Mouse (Mus musculus) gastrocnemius, postnatal 36 days (tissue): Measurements from ENCODE around the gene Esrrg. TPM values are rescaled to one million over a fixed set of nuclear protein-coding genes. Genes with fewer than 3 reads are reported as not detected.

Experiments used
- DNase-seq, 2 experiments: peaks; one replicate each; pipeline ENCODE4 v3.0.0; 2022
- intact Hi-C: fragments of 180-260 bp; cut with DNase I; formaldehyde crosslinking; loops from one replicate; pipeline ENCODE4 v1.15.1; 2025
- total RNA-seq, 2 experiments: library from RNA; stranded (reverse); gene quantifications; 2 replicates each; pipeline ENCODE4 v1.2.3; 2021

The Esrrg gene
- total RNA-seq, 2 experiments from 2014 or later: 18.5 to 30.4 TPM

DNA sequence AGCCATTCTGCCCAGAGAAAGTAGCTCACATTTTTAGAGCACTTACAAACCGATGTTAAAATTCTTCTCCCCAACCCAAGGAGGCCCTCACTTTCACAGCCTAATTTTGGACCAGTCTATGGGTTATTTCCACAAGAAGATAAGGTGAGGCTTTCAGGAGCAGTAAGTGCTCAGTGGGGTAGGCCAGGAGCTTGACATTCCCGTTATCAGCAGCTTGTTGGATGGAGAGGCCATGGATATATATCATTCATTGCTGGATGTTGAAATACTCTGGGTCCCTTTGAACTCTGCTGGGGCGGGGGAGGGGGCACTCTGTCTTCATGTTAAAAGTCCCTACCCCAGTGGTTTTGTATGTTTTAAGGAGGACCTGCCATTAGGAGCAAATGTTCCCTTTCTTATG, 494.6 kb downstream of the Esrrg start:
- intact Hi-C loops: no loop called here
- DNase-seq: no peak

DNA sequence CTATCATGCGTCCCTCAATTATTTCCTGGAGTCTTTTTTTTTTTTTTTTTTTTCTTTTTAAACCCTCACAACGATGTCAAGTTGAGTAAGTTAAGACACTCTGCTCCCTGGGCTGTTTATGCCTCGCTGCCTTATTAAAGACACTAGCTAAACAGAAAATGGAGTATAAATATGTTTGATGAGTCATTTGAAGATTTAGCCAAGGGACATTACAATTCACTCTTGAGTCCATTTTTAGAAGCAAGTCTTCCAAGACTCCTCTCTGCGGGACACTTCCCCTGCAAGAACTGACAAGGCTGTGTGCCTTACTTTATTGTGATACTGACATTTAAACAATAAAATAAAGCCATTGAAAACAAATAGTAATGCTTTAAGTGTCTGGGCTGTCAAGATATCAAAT, 496.9 kb downstream of the Esrrg start:
- intact Hi-C loops: no loop called here
- no peak for DNase-seq

DNA sequence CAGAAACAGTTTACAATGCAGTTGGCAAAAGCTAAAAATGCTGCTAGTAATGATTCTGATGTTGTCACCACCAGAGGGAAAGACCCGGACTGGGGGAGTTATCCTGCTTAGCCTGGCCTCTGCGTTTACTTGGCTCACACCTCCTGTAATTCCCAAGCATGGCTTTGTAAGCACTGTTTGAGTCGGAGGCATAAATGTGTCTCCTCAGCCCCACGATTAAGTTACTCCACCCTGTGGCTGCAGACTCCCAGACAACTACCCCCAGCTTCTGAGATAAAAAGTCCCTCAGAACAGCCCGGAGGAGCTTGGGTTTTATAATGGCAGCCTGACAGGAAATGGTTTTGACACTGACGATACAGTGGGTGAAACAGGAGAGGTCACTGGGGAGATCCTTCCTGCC, 499.4 kb downstream of the Esrrg start:
- intact Hi-C loops: no loop called here
- no peak for DNase-seq

- DNase-seq: no peak
- intact Hi-C loops: no loop called here
Observed at GRCm38 (mm10) chr1:188111552-188111951, 503.0 kb downstream of the Esrrg start.

DNA sequence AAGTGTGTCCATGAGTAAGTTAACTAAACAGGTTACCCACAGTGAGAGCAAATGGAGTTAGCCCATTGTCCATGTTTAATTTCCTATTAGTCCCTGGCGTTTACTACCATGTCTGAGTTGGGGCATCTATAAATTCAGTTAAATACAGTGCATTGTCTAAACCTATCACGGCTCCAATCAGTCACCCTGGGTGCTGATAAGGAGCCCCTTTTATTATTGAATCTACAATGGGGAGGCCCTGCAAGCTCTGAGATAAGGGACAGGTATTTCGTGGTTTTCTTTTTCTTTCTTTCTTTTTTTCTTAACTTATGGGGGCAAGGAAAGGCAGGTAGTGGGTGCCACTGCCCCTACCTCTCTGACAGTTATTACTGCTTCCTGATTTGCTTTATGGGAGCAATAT, 504.6 kb downstream of the Esrrg start:
- DNase-seq: no peak
- intact Hi-C loops: no loop called here

DNA sequence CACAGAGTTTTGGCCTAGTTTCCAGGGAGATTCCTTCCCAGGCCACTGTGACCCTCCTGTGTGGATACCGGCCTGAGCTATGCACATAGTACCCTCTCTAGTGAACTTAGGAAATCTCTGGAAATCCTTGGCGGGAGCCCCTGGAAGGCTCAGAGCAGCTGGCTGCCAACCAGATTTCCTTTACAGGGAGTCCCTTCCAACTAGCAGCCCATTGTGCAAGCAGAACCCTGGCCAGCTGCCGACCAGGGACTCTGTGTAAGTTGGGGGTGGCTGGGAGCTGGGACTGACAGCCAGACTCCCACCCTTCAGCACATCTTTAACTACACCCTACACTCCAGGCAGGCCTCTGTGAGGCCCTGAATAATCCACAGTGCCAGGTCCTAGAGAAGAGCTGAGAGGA, 509.5 kb downstream of the Esrrg start:
- intact Hi-C loops: no loop called here
- DNase-seq: peak; percentile 68 to 74

- DNase-seq: no peak
- intact Hi-C loops: no loop called here
Observed at GRCm38 (mm10) chr1:188119806-188120205, 511.2 kb downstream of the Esrrg start.

DNA sequence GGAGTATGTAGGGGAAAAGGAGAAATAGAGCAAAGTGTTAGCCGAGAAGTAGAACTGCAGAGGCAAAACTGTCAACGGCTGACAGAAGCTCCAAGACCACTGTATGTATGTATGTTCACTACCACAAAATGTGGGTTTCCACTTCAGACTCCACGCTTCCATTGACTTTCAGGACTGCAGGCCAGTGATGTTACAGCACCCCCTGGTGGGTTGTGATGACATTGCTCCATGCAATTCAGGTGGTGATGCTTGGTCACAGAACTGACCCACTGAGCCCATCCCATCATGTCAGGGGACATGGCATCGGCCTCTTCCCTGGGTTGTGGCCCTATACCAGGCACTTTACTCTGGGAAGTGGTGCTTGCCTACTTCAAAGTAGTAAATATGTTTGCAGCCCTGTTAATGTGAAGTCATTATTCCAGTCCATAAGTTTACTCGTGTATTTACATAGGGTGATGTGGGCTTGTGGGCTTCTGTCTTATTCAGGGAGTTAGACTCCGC, 517.0 kb downstream of the Esrrg start:
- intact Hi-C loops: no loop called here
- no peak for DNase-seq

GRCm38 (mm10) chr1:188136126-188136525, 527.5 kb downstream of the Esrrg start:
- no peak for DNase-seq
- intact Hi-C loops: no loop called here

- intact Hi-C loops: no loop called here
- DNase-seq: no peak
Observed at GRCm38 (mm10) chr1:188139473-188139872, 530.9 kb downstream of the Esrrg start.

GRCm38 (mm10) chr1:188140221-188140620, 531.6 kb downstream of the Esrrg start:
- intact Hi-C loops: no loop called here
- DNase-seq: no peak

DNA sequence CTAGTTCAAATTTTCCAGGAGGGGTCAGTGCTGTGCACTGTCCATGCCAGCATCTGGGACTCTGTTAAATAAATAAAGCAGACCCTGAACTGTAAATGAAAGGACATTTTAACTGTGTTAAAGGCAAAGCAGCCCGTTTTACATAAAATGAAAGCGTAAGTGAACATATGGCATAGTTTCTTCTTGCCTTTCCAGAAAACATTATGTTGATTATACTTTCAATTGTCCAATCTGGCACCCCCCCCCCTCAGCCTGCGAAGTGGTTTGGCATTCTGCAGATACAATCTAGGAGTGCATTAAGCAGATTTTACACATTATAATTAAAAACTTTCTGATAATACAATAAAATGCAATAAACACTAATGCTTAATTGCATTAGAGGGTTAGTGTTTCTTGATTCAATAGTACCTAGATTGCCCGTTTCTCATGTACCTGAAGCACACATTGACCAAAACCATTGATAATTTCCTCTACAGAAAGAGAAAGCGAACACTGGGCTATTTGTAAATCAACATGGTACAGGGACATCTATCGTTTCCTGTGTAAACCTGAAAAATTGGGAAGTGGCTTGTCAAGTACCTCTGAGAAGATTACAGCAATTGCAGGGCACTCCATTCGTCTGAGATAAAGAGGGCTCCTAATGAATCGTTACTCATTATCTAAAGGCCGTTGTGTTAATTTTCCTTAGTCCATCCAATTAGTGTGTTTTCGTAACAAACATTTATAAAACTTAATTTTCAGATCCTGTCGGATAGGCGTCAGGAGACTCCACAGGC, 539.0 kb downstream of the Esrrg start:
- intact Hi-C loops: no loop called here
- no peak for DNase-seq

DNA sequence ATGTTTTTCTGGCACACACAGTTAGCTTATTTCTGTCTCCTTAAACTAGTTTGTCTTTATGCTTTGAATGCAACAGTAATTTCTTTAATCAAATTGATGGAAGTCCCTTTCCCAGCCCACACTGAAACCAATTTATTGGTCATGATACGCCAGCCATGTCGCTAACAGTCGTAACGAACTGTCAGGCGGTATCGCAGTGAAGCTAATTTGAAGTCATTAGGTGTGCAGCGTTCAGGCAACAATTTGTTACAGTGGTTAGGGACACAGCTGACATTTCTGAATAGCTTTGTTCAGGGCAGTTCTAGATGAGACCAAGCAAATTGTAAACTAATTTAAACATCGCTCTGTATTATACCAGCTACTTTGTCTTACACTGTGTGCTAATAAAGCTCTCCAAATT, 542.5 kb downstream of the Esrrg start:
- no peak for DNase-seq
- intact Hi-C loops: no loop called here

DNA sequence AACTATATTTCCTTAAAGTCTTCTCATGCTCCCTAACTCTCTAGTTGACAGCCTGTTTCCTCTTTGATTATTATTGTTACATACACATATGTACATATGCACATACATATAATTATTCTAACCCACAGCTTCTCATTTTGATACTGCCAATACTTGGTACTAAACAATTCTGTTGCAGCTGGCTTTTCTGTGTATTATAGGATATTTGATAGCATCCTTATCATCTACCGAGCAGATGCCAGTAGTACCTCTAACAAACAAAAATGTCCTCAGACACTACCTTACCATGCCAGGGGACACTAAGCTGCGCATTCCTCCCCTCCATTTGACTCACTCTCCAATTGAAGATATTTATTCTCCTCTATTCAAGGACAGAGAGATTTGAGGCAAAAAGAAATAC, 543.4 kb downstream of the Esrrg start:
- intact Hi-C loops: no loop called here
- no peak for DNase-seq

- intact Hi-C loops: no loop called here
Observed at GRCm38 (mm10) chr1:188153665-188154064, 545.1 kb downstream of the Esrrg start.

GRCm38 (mm10) chr1:188154466-188155110, 546.0 kb downstream of the Esrrg start:
- DNase-seq: no peak
- intact Hi-C loops: no loop called here

More at GRCm38 (mm10) chr1:188153665-188154064, 545.1 kb downstream of the Esrrg start:
- DNase-seq: no peak

DNA sequence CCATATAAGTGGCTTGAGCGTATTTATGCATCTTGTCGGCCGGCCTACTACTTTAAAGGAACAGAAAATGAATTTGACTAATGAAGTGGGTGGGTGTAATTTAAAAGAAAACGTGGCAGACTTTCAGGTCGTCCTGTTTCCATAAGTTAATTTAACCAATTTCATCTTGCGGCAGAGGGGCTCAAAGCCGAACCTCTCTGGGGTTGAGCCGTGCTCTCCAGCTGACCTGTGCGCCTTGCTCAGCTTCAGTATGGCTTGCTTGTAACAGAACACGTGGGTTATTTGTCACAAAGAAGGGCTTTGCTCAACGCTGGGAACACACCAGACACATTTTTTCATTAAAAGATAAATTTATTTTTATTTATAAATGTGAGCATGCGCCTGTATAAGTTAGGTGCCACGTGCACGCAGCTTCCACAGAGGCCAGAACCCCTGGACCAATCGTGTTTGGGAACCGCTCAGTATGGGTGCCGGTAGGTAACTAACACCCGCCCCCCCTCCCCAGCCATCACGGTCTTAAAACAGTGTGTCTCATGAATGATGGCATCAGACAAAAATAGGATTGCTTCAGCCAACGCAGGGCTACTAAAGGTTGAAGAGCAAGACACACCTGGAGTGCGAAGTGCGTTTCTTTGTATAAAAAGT, 546.7 kb downstream of the Esrrg start:
- intact Hi-C loops: no loop called here
- DNase-seq: no peak

- intact Hi-C loops: no loop called here
- DNase-seq: no peak
Observed at GRCm38 (mm10) chr1:188156520-188156919, 547.9 kb downstream of the Esrrg start.

DNA sequence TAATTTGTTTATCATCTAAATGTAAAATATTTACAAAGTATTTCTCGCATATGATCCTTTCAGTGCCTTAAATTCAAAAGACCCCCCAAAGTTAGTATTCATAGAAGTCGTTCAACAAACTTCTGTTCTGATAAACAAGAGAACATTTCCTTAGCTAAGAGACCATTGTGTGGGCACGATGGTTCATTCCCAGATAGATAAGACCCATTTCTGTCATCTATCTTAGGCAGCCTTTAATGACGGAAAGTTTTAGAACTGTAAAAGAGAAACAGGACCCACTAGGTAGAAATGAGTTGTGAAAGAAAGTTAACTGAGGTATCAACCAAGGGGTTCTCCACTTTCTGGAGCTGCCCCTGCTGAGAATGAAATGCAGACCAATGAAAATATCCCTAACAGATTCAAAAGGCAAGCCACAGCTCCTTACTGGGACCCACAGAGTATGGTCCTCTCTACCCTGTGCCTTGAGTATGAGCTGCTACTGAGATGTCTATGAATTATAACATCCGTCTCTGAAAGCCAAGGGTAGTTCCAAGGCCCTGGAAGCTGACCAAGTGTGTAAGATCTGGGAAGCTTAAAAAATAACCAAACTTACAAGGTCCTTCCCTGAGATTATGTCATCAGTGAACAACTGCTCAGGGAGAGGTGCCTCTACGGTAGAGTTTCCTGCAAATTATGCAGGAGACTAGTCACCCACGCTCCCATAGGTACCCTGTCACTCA, 548.8 kb downstream of the Esrrg start:
- intact Hi-C loops: no loop called here
- DNase-seq: no peak

- intact Hi-C loops: no loop called here
- no peak for DNase-seq
Observed at GRCm38 (mm10) chr1:188158675-188159074, 550.1 kb downstream of the Esrrg start.

GRCm38 (mm10) chr1:188159108-188159507, 550.5 kb downstream of the Esrrg start:
- no peak for DNase-seq
- intact Hi-C loops: no loop called here
